Mouse (Mus musculus) ES-Bruce4 (cell line): Measurements from ENCODE around the gene Rai1. TPM values are rescaled to one million over a fixed set of nuclear protein-coding genes. Genes with fewer than 3 reads are reported as not detected.

Source experiments
- H3K27ac ChIP-seq: 2 replicates; pipeline ENCODE4 v1.5.1; 2012; ENCODE audit warnings: low read length, inconsistent platforms; ENCODE audit not compliant: insufficient read depth
- H3K27me3 ChIP-seq: 2 replicates; pipeline ENCODE4 v1.6.1; 2012; ENCODE audit warnings: mild to moderate bottlenecking, low read length, inconsistent platforms; ENCODE audit not compliant: control insufficient read depth, poor library complexity, insufficient read depth, severe bottlenecking
- H3K36me3 ChIP-seq: 2 replicates; pipeline ENCODE4 v1.6.1; 2012; ENCODE audit warnings: inconsistent platforms, mild to moderate bottlenecking, low read length, moderate library complexity; ENCODE audit not compliant: control insufficient read depth, poor library complexity, insufficient read depth, severe bottlenecking
- H3K4me1 ChIP-seq: one replicate; pipeline ENCODE4 v1.8.1; 2011; ENCODE audit warnings: low read length; ENCODE audit not compliant: control insufficient read depth, insufficient read depth
- H3K4me3 ChIP-seq: 2 replicates; pipeline ENCODE4 v1.5.1; 2011; ENCODE audit warnings: low read depth, mild to moderate bottlenecking, low read length
- H3K9ac ChIP-seq: 2 replicates; pipeline ENCODE4 v1.6.1; 2012; ENCODE audit warnings: low read depth, mild to moderate bottlenecking, inconsistent platforms; ENCODE audit not compliant: poor library complexity, severe bottlenecking
- H3K9me3 ChIP-seq: replicated peaks from 2 replicates; pipeline ENCODE4 v1.6.1; 2012; ENCODE audit warnings: mild to moderate bottlenecking, low read length, inconsistent platforms; ENCODE audit not compliant: control insufficient read depth, poor library complexity, insufficient read depth, severe bottlenecking
- CTCF ChIP-seq: IDR thresholded peaks from one replicate; pipeline ENCODE4 v1.8.1; 2011; ENCODE audit warnings: low read depth, low read length
- EP300 ChIP-seq: IDR thresholded peaks from 2 replicates; pipeline ENCODE4 v1.6.1; 2011; ENCODE audit warnings: low read depth, low read length; ENCODE audit not compliant: insufficient read depth
- POLR2A ChIP-seq: IDR thresholded peaks from one replicate; pipeline ENCODE4 v1.8.1; 2011; ENCODE audit warnings: low read length; ENCODE audit not compliant: insufficient read depth
- polyA plus RNA-seq: library from polyadenylated mRNA; stranded (reverse); fragments of >200 nt; gene quantifications from 2 replicates; pipeline ENCODE4 v1.2.4, GENCODE M21; 2011; ENCODE audit warnings: low read depth; ENCODE audit not compliant: missing spikeins, insufficient read depth, insufficient read length

Gene Rai1
- polyA plus RNA-seq, 1 experiment = 21.9 TPM

GRCm38 (mm10) chr11:60182741-60183140 lies 77.9 kb downstream of the Rai1 start:
- Histone ChIP-seq H3K4me1 (peaks cover 22% of the 10 kb centered on the region), H3K4me3 (no peak overlapping the region)

GRCm38 (mm10) chr11:60184346-60185325 lies 79.8 kb downstream of the Rai1 start:
- no peaks in the 10 kb centered on the region for H3K36me3 ChIP-seq
- no peak overlapping the region for H3K4me3 ChIP-seq

More at GRCm38 (mm10) chr11:60182741-60183140, 77.9 kb downstream of the Rai1 start:
- Histone ChIP-seq H3K36me3 (no peaks in the 10 kb centered on the region), H3K27me3 (no peaks in the 10 kb centered on the region), H3K27ac (no peak overlapping the region), H3K9ac (no peak overlapping the region), H3K9me3 (no peaks in the 10 kb centered on the region)
- TF ChIP-seq CTCF (no peak), POLR2A (no peak), EP300 (no peak)

GRCm38 (mm10) chr11:60185396-60186231 lies 80.8 kb downstream of the Rai1 start:
- no peak for TF ChIP-seq POLR2A
- TF ChIP-seq EP300 = no peak
- TF ChIP-seq CTCF = no peak
- no peak overlapping the region for H3K9ac ChIP-seq
- H3K27ac ChIP-seq = no peak overlapping the region
- no peaks in the 10 kb centered on the region for H3K9me3 ChIP-seq
- peaks cover 15% of the 10 kb centered on the region for H3K4me1 ChIP-seq
- H3K27me3 ChIP-seq = no peaks in the 10 kb centered on the region
- H3K4me3 ChIP-seq = no peak overlapping the region
- no peaks in the 10 kb centered on the region for H3K36me3 ChIP-seq

More at GRCm38 (mm10) chr11:60184346-60185325, 79.8 kb downstream of the Rai1 start:
- Histone ChIP-seq H3K27me3 (no peaks in the 10 kb centered on the region), H3K9me3 (no peaks in the 10 kb centered on the region), H3K9ac (no peak overlapping the region), H3K4me1 (peaks cover 13% of the 10 kb centered on the region), H3K27ac (no peak overlapping the region)
- TF ChIP-seq CTCF (no peak), POLR2A (no peak)

GRCm38 (mm10) chr11:60187070-60187469 lies 82.3 kb downstream of the Rai1 start:
- Histone ChIP-seq H3K9me3 (no peaks in the 10 kb centered on the region), H3K9ac (no peak overlapping the region), H3K4me3 (no peak overlapping the region), H3K36me3 (no peaks in the 10 kb centered on the region), H3K27ac (no peak overlapping the region), H3K4me1 (peaks cover 15% of the 10 kb centered on the region), H3K27me3 (no peaks in the 10 kb centered on the region)
- TF ChIP-seq CTCF (no peak), EP300 (no peak), POLR2A (no peak)

- Histone ChIP-seq H3K27ac (no peak overlapping the region), H3K9me3 (no peaks in the 10 kb centered on the region), H3K9ac (peak overlapping the region; percentile 40), H3K4me1 (peaks cover 13% of the 10 kb centered on the region), H3K36me3 (no peaks in the 10 kb centered on the region), H3K4me3 (peak overlapping the region; percentile 18), H3K27me3 (no peaks in the 10 kb centered on the region)
- no peak for TF ChIP-seq EP300
- no peak for TF ChIP-seq POLR2A
- no peak for TF ChIP-seq CTCF
These were observed 83.6 kb downstream of the Rai1 start for GRCm38 (mm10) chr11:60188275-60188853.
